In the genomic region with DNA sequence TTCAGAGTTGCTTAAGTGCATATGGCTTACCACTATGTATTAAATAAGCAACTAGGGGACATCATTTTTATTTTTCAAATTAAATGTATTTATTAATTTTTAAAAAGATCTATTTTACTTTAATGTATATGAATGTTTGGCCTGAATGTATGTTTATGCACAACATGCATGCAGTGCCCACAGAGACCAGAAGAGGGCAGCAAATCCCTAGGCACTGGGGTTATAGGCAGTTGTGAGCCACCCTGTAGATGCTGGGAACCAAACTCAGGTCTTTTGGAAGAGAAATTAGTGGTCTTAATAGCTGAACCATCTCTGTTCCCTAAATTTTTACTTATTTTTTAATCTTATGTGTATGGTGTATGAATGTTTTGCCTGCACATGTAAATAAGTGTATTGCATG, we compare ENCODE assay signal across 17 mouse cellular contexts. TPM values are rescaled to one million over a fixed set of nuclear protein-coding genes. Genes with fewer than 3 reads are reported as not detected.
DNase-seq lines count a peak whose midpoint lies in the region; ATAC-seq and TF ChIP-seq lines count a peak whose summit lies in the region.
"Had no signal": no experiment of that assay in that cellular context is flagged by ENCODE, and none has a peak within 500 bp of the region (broad histone marks: within the 10 kb centered on the region; RNA-seq: fewer than 3 reads in every experiment).

No protein-coding gene starts in this region.

- peak; percentile 39 for TF ChIP-seq CTCF in heart, postnatal 0 days (IDR thresholded peaks at IDR 0.05; ENCODE audit: low read depth)
- TF ChIP-seq CTCF in midbrain, postnatal 0 days (IDR thresholded peaks at IDR 0.05) = peak; percentile 61
- TF ChIP-seq CTCF in G1E (IDR thresholded peaks at IDR 0.05; ENCODE audit: low read depth, low read length) = peak; percentile 55
- TF ChIP-seq CTCF in liver, embryonic 14.5 days (IDR thresholded peaks at IDR 0.05; ENCODE audit: low read depth) = peak; percentile 65

- H3K9me3 ChIP-seq in heart, postnatal 0 days (replicated peaks; ENCODE audit: control insufficient read depth, low read length) = peaks cover 4% of the 10 kb centered on the region
- no peaks in the 10 kb centered on the region for H3K9me3 ChIP-seq in midbrain, postnatal 0 days (ENCODE audit: low read length)
- H3K9me3 ChIP-seq in midbrain, embryonic 15.5 days = peaks cover 3% of the 10 kb centered on the region; the same call in 1 of the 2 replicates
- no peaks in the 10 kb centered on the region for H3K9me3 ChIP-seq in G1E (replicated peaks)
- no peaks in the 10 kb centered on the region for H3K9me3 ChIP-seq in liver, embryonic 14.5 days (ENCODE audit: control insufficient read depth, low read length)
- H3K9me3 ChIP-seq: midbrain, embryonic 12.5 days had no signal

- DNase-seq in heart, postnatal 0 days (ENCODE audit: low spot score) = no peak
- no peak for DNase-seq in heart, postnatal 10 days
- DNase-seq in midbrain, postnatal 0 days (ENCODE audit: low spot score) = no peak
- no peak for DNase-seq in G1E (ENCODE audit: low spot score)
- no peak for DNase-seq in liver, embryonic 14.5 days (ENCODE audit: low read depth in 3 of 3, low spot score in 3 of 3)
- DNase-seq in embryo, embryonic 9.5 days (ENCODE audit: extremely low spot score) = no peak
- no peak for DNase-seq in layer of hippocampus, adult 9-11 months
- DNase-seq: adrenal gland, postnatal 14 days; cerebellum, adult 9-11 months; heart, adult 18-20 months; lung, adult 18-20 months; right cerebral cortex, postnatal 14 days had no signal

- no peaks in the 10 kb centered on the region for H3K27me3 ChIP-seq in heart, postnatal 0 days (ENCODE audit: control insufficient read depth, insufficient read depth, low read length)
- no peaks in the 10 kb centered on the region for H3K27me3 ChIP-seq in midbrain, postnatal 0 days (ENCODE audit: insufficient read depth, low read length)
- H3K27me3 ChIP-seq in midbrain, embryonic 15.5 days (replicated peaks) = no peaks in the 10 kb centered on the region
- H3K27me3 ChIP-seq in G1E (ENCODE audit: insufficient read depth, low read length) = peaks cover 7% of the 10 kb centered on the region; the same call in 1 of the 2 replicates
- H3K27me3 ChIP-seq in liver, embryonic 14.5 days (ENCODE audit: control insufficient read depth, insufficient read depth, low read length) = no peaks in the 10 kb centered on the region
- H3K27me3 ChIP-seq: embryonic facial prominence, embryonic 13.5 days; midbrain, embryonic 12.5 days; neural tube, embryonic 12.5 days had no signal

- intact Hi-C loops in heart, postnatal 10 days (cut with DNase I) = no loop called here

- no peak overlapping the region for H3K27ac ChIP-seq in heart, postnatal 0 days (ENCODE audit: low read depth)
- H3K27ac ChIP-seq in midbrain, postnatal 0 days (ENCODE audit: low read depth, low read length) = no peak overlapping the region
- H3K27ac ChIP-seq in midbrain, embryonic 15.5 days = no peak overlapping the region
- H3K27ac ChIP-seq in liver, embryonic 14.5 days = no peak overlapping the region
- H3K27ac ChIP-seq: embryonic facial prominence, embryonic 13.5 days; midbrain, embryonic 12.5 days; neural tube, embryonic 12.5 days had no signal

- no peak overlapping the region for H3K4me3 ChIP-seq in heart, postnatal 0 days (ENCODE audit: low read depth, low read length)
- H3K4me3 ChIP-seq in midbrain, postnatal 0 days (ENCODE audit: low read depth, low read length) = no peak overlapping the region
- H3K4me3 ChIP-seq in midbrain, embryonic 15.5 days = no peak overlapping the region
- no peak overlapping the region for H3K4me3 ChIP-seq in G1E (ENCODE audit: low read depth, low read length)
- H3K4me3 ChIP-seq in liver, embryonic 14.5 days (ENCODE audit: insufficient read depth in 1 of 2, low read depth in 2 of 2, low read length in 2 of 2) = no peak overlapping the region
- H3K4me3 ChIP-seq: embryonic facial prominence, embryonic 13.5 days; midbrain, embryonic 12.5 days; neural tube, embryonic 12.5 days had no signal

- no peaks in the 10 kb centered on the region for H3K4me1 ChIP-seq in heart, postnatal 0 days (ENCODE audit: control insufficient read depth, insufficient read depth)
- H3K4me1 ChIP-seq in midbrain, postnatal 0 days (ENCODE audit: insufficient read depth, low read length) = no peaks in the 10 kb centered on the region
- H3K4me1 ChIP-seq in midbrain, embryonic 15.5 days = no peaks in the 10 kb centered on the region
- H3K4me1 ChIP-seq in G1E (ENCODE audit: insufficient read depth, low read depth, low read length) = no peaks in the 10 kb centered on the region
- no peaks in the 10 kb centered on the region for H3K4me1 ChIP-seq in liver, embryonic 14.5 days (replicated peaks; ENCODE audit: control insufficient read depth in 2 of 2, insufficient read depth in 2 of 2, low read length in 1 of 2)
- H3K4me1 ChIP-seq: embryonic facial prominence, embryonic 13.5 days; midbrain, embryonic 12.5 days; neural tube, embryonic 12.5 days had no signal

- no peak for TF ChIP-seq EP300 in heart, postnatal 0 days (IDR thresholded peaks at IDR 0.05; ENCODE audit: low read depth)
- no peak for TF ChIP-seq EP300 in liver, embryonic 14.5 days (IDR thresholded peaks at IDR 0.05; ENCODE audit: low read depth)

- H3K9ac ChIP-seq in heart, postnatal 0 days (replicated peaks; ENCODE audit: low read depth, low read length) = no peak overlapping the region
- no peak overlapping the region for H3K9ac ChIP-seq in midbrain, postnatal 0 days (replicated peaks; ENCODE audit: low read length, poor library complexity, severe bottlenecking)
- H3K9ac ChIP-seq in midbrain, embryonic 15.5 days = no peak overlapping the region
- H3K9ac ChIP-seq in liver, embryonic 14.5 days (replicated peaks) = no peak overlapping the region
- H3K9ac ChIP-seq: embryonic facial prominence, embryonic 13.5 days; midbrain, embryonic 12.5 days; neural tube, embryonic 12.5 days had no signal

- H3K36me3 ChIP-seq in heart, postnatal 0 days (replicated peaks; ENCODE audit: control insufficient read depth, insufficient read depth, low read length) = no peaks in the 10 kb centered on the region
- no peaks in the 10 kb centered on the region for H3K36me3 ChIP-seq in midbrain, postnatal 0 days (ENCODE audit: insufficient read depth, low read length)
- no peaks in the 10 kb centered on the region for H3K36me3 ChIP-seq in midbrain, embryonic 15.5 days (replicated peaks)
- no peaks in the 10 kb centered on the region for H3K36me3 ChIP-seq in G1E (replicated peaks)
- no peaks in the 10 kb centered on the region for H3K36me3 ChIP-seq in liver, embryonic 14.5 days (replicated peaks; ENCODE audit: control insufficient read depth, insufficient read depth, low read depth)
- H3K36me3 ChIP-seq: embryonic facial prominence, embryonic 13.5 days; midbrain, embryonic 12.5 days; neural tube, embryonic 12.5 days had no signal

- ATAC-seq in heart, postnatal 0 days (ENCODE audit: insufficient read depth, low read depth) = no peak
- no peak for ATAC-seq in midbrain, postnatal 0 days (ENCODE audit: low FRiP score)
- ATAC-seq in midbrain, embryonic 15.5 days (replicated peaks) = no peak
- ATAC-seq in G1E (ENCODE audit: extremely low read depth, insufficient number of reproducible peaks, low FRiP score, poor library complexity, severe bottlenecking) = no peak
- ATAC-seq in liver, embryonic 14.5 days (ENCODE audit: insufficient read depth) = no peak

- no peak overlapping the region for H3K4me2 ChIP-seq in heart, postnatal 0 days (ENCODE audit: low read depth, low read length)
- no peak overlapping the region for H3K4me2 ChIP-seq in midbrain, postnatal 0 days (ENCODE audit: low read depth, low read length, poor library complexity, severe bottlenecking)
- no peak overlapping the region for H3K4me2 ChIP-seq in midbrain, embryonic 15.5 days
- H3K4me2 ChIP-seq in liver, embryonic 14.5 days (ENCODE audit: low read depth) = no peak overlapping the region
- H3K4me2 ChIP-seq: embryonic facial prominence, embryonic 13.5 days; midbrain, embryonic 12.5 days; neural tube, embryonic 12.5 days had no signal

RNA-seq across cellular contexts. Expression of gene C2cd4b, which starts 24.7 kb away (rescaled TPM):
- 4.1 and 15.8 TPM in 2 replicates for total RNA-seq in heart, postnatal 0 days (2014; rRNA removed; ENCODE audit: low replicate concordance)
- polyA plus RNA-seq in heart, postnatal 0 days (2015; fragmentation: Nextera tagmentation; extraction: Ambion mirVana) = 3.7 and 3.8 TPM in 2 replicates
- 1 to 10 TPM; 1.7 to 2.6 TPM for total RNA-seq in heart, postnatal 10 days (2021)
- 4.2 and 5.1 TPM in 2 replicates for total RNA-seq in midbrain, postnatal 0 days (2014; rRNA removed)
- polyA plus RNA-seq in midbrain, postnatal 0 days (2015; fragmentation: Nextera tagmentation; extraction: Ambion mirVana) = 3.0 and 3.2 TPM in 2 replicates
- polyA plus RNA-seq in midbrain, embryonic 15.5 days (2015; fragmentation: Nextera tagmentation; extraction: Ambion mirVana) = 0.31 and 1.4 TPM in 2 replicates
- total RNA-seq in G1E (2014; fragmentation: Nextera tagmentation) (not detected in 2 replicates), G1E (2017) (not detected in 2 replicates)
- not detected in 2 replicates for polyA plus RNA-seq in G1E (2012)
- not detected in 2 replicates for polyA plus RNA-seq in liver, embryonic 14.5 days (2012; rRNA removed)
- not detected in 2 replicates for polyA plus RNA-seq in liver, embryonic 14.5 days (2014; fragmentation: Nextera tagmentation; extraction: Ambion mirVana)
- total RNA-seq: hematopoietic stem cell, adult 5-6 weeks had no signal

RNA-seq across cellular contexts. Expression of gene C2cd4a, which starts 48.2 kb away (rescaled TPM):
- total RNA-seq in heart, postnatal 0 days (2014; rRNA removed; ENCODE audit: low replicate concordance) = not detected in 2 replicates
- polyA plus RNA-seq in heart, postnatal 0 days (2015; fragmentation: Nextera tagmentation; extraction: Ambion mirVana) = not detected in 2 replicates
- total RNA-seq in heart, postnatal 10 days (2021) = not detected
- total RNA-seq in midbrain, postnatal 0 days (2014; rRNA removed) = 0.71 and 0.99 TPM in 2 replicates
- 0.68 and 0.70 TPM in 2 replicates for polyA plus RNA-seq in midbrain, postnatal 0 days (2015; fragmentation: Nextera tagmentation; extraction: Ambion mirVana)
- polyA plus RNA-seq in midbrain, embryonic 15.5 days (2015; fragmentation: Nextera tagmentation; extraction: Ambion mirVana) = 0.27 and 0.45 TPM in 2 replicates
- total RNA-seq in G1E (2014; fragmentation: Nextera tagmentation) (7.4 and 7.8 TPM in 2 replicates), G1E (2017) (13.2 and 28.9 TPM in 2 replicates)
- 251 and 369 TPM in 2 replicates for polyA plus RNA-seq in G1E (2012)
- 4.4 and 6.8 TPM in 2 replicates for polyA plus RNA-seq in liver, embryonic 14.5 days (2012; rRNA removed)
- 0.81 and 1.5 TPM in 2 replicates for polyA plus RNA-seq in liver, embryonic 14.5 days (2014; fragmentation: Nextera tagmentation; extraction: Ambion mirVana)
- total RNA-seq: adrenal gland, postnatal 14 days; heart, adult 18-20 months; hematopoietic stem cell, adult 5-6 weeks had no signal

RNA-seq across cellular contexts. Expression of gene Vps13c, which starts 56.3 kb away (rescaled TPM):
- 14.4 and 26.0 TPM in 2 replicates for total RNA-seq in heart, postnatal 0 days (2014; rRNA removed; ENCODE audit: low replicate concordance)
- 3.9 and 4.5 TPM in 2 replicates for polyA plus RNA-seq in heart, postnatal 0 days (2015; fragmentation: Nextera tagmentation; extraction: Ambion mirVana)
- 10 to 100 TPM; 33.1 to 41.8 TPM for total RNA-seq in heart, postnatal 10 days (2021)
- 31.5 and 42.8 TPM in 2 replicates for total RNA-seq in midbrain, postnatal 0 days (2014; rRNA removed)
- 6.8 and 8.4 TPM in 2 replicates for polyA plus RNA-seq in midbrain, postnatal 0 days (2015; fragmentation: Nextera tagmentation; extraction: Ambion mirVana)
- polyA plus RNA-seq in midbrain, embryonic 15.5 days (2015; fragmentation: Nextera tagmentation; extraction: Ambion mirVana) = 10.6 and 12.8 TPM in 2 replicates
- 356 and 366 TPM in 2 replicates for total RNA-seq in G1E (2014; fragmentation: Nextera tagmentation)
- 111 and 145 TPM in 2 replicates for total RNA-seq in G1E (2017)
- polyA plus RNA-seq in G1E (2012) = 14.3 and 26.3 TPM in 2 replicates
- 5.1 and 7.2 TPM in 2 replicates for polyA plus RNA-seq in liver, embryonic 14.5 days (2012; rRNA removed)
- 5.2 and 6.6 TPM in 2 replicates for polyA plus RNA-seq in liver, embryonic 14.5 days (2014; fragmentation: Nextera tagmentation; extraction: Ambion mirVana)

Comparison
In these comparisons a context has a peak if more than half of its experiments do, and no peak if none do; other contexts are left out.
1. RNA of gene C2cd4a, which starts 48.2 kb away (polyA plus RNA-seq): 251 to 369 TPM in G1E; 0.81 to 6.8 TPM in liver, embryonic 14.5 days, 0.68 to 0.70 TPM in midbrain, postnatal 0 days, 0.27 to 0.45 TPM in midbrain, embryonic 15.5 days and not detected in heart, postnatal 0 days; every median in the first group is over 10 times any median in the second.
2. Peak in every context shown above with its lines, with median percentiles within 50 percentile points of each other: CTCF ChIP-seq.